Comparison of ENCODE assay signal across 21 mouse cellular contexts in genomic region chr16:53867342-53867741, GRCm38 (mm10).
DNase-seq lines count a peak whose midpoint lies in the region; ATAC-seq and TF ChIP-seq lines count a peak whose summit lies in the region.
"Had no signal": no experiment of that assay in that cellular context is flagged by ENCODE, and none has a peak within 500 bp of the region (broad histone marks: within the 10 kb centered on the region; RNA-seq: fewer than 3 reads in every experiment).

No protein-coding gene starts in this region.

- no peak for TF ChIP-seq CTCF in G1E (IDR thresholded peaks at IDR 0.05; ENCODE audit: low read depth, low read length)

- peak; percentile 93 for DNase-seq in 416B (ENCODE audit: low read depth)
- DNase-seq in G1E (ENCODE audit: low spot score) = no peak
- peak; percentile 39 for DNase-seq in MEL-GATA-1-ER (ENCODE audit: extremely low read depth, low read depth)
- DNase-seq in right cerebral cortex, postnatal 25 days = no peak
- no peak for DNase-seq in hindbrain, embryonic 10.5 days (ENCODE audit: low spot score)
- DNase-seq in kidney, postnatal 36 days = no peak
- DNase-seq: adrenal gland, adult 2 months; adrenal gland, postnatal 10 days; adrenal gland, postnatal 25 days; B cell, adult 2 months; cerebellum, adult 11-12 months; cerebellum, adult 2 months; cerebellum, adult 9-10 months; cerebellum, postnatal 10 days; cerebellum, postnatal 25 days had no signal

- H3K4me1 ChIP-seq in G1E (ENCODE audit: insufficient read depth, low read depth, low read length) = no peaks in the 10 kb centered on the region
- H3K4me1 ChIP-seq in hindbrain, embryonic 10.5 days (replicated peaks) = no peaks in the 10 kb centered on the region
- H3K4me1 ChIP-seq: embryonic facial prominence, embryonic 10.5 days; embryonic facial prominence, embryonic 12.5 days had no signal

- H3K27ac ChIP-seq in hindbrain, embryonic 10.5 days = no peak overlapping the region
- H3K27ac ChIP-seq: embryonic facial prominence, embryonic 10.5 days; embryonic facial prominence, embryonic 12.5 days had no signal

- 92% methylated on average over 3 of the region's 3 CpGs for WGBS in hindbrain, embryonic 10.5 days

- peak; percentile 92 for ATAC-seq in G1E (ENCODE audit: extremely low read depth, insufficient number of reproducible peaks, low FRiP score, poor library complexity, severe bottlenecking)
- ATAC-seq: CD4-positive, CD25-positive, alpha-beta regulatory T cell, adult 4 months; forebrain, embryonic 14.5 days; forebrain, embryonic 16.5 days had no signal

- no peaks in the 10 kb centered on the region for H3K27me3 ChIP-seq in G1E (ENCODE audit: insufficient read depth, low read length)
- H3K27me3 ChIP-seq in hindbrain, embryonic 10.5 days (ENCODE audit: insufficient read depth, poor library complexity, severe bottlenecking) = no peaks in the 10 kb centered on the region
- H3K27me3 ChIP-seq: CH12.LX; embryonic facial prominence, embryonic 12.5 days had no signal

- H3K36me3 ChIP-seq in G1E (replicated peaks) = no peaks in the 10 kb centered on the region
- H3K36me3 ChIP-seq in hindbrain, embryonic 10.5 days = no peaks in the 10 kb centered on the region
- H3K36me3 ChIP-seq: embryonic facial prominence, embryonic 10.5 days; embryonic facial prominence, embryonic 12.5 days had no signal

- H3K4me3 ChIP-seq in G1E (ENCODE audit: low read depth, low read length) = no peak overlapping the region
- no peak overlapping the region for H3K4me3 ChIP-seq in hindbrain, embryonic 10.5 days
- H3K4me3 ChIP-seq: embryonic facial prominence, embryonic 10.5 days; embryonic facial prominence, embryonic 12.5 days had no signal

- H3K9me3 ChIP-seq in G1E (replicated peaks) = no peaks in the 10 kb centered on the region
- H3K9me3 ChIP-seq in hindbrain, embryonic 10.5 days = no peaks in the 10 kb centered on the region
- H3K9me3 ChIP-seq: embryonic facial prominence, embryonic 10.5 days; embryonic facial prominence, embryonic 12.5 days had no signal

Comparison
In these comparisons a context has a peak if more than half of its experiments do, and no peak if none do; other contexts are left out.
1. DNase-seq: peak in 416B (single experiment) and MEL-GATA-1-ER (single experiment); none in G1E (single experiment), right cerebral cortex, postnatal 25 days (single experiment), hindbrain, embryonic 10.5 days (single experiment) and kidney, postnatal 36 days (0 of 2).